Mouse (Mus musculus) liver, embryonic 11.5 days (tissue): ENCODE measurements around the gene Esam. TPM values are rescaled to one million over a fixed set of nuclear protein-coding genes. Genes with fewer than 3 reads are reported as not detected.

Experiments
- ATAC-seq: fragments of 200-750 bp; cut with Nextera tagmentation; replicated peaks from 2 replicates; pipeline ENCODE4 v1.8.0; 2017; ENCODE audit warnings: moderate number of reproducible peaks, mild to moderate bottlenecking, moderate TSS enrichment, moderate library complexity; ENCODE audit not compliant: low FRiP score
- DNase-seq: peaks from one replicate; pipeline ENCODE4 v3.0.0-alpha.2; 2017; ENCODE audit warnings: low spot score
- H3K27ac ChIP-seq: fragments of 300-500 bp; sonication (generic); 2 replicates; pipeline ENCODE4 v1.5.1; 2014; ENCODE audit warnings: mild to moderate bottlenecking, low read depth, low read length, control low read depth
- H3K27me3 ChIP-seq: fragments of 300-500 bp; sonication (generic); replicated peaks from 2 replicates; pipeline ENCODE4 v1.6.1; 2014; ENCODE audit warnings: low read length, mixed read lengths; ENCODE audit not compliant: control insufficient read depth, insufficient read depth
- H3K36me3 ChIP-seq: fragments of 300-500 bp; sonication (generic); 2 replicates; pipeline ENCODE4 v1.6.1; 2014; ENCODE audit warnings: mild to moderate bottlenecking, low read length, moderate library complexity, mixed read lengths; ENCODE audit not compliant: control insufficient read depth, insufficient read depth
- H3K4me1 ChIP-seq: fragments of 300-500 bp; sonication (generic); replicated peaks from 2 replicates; pipeline ENCODE4 v1.6.1; 2014; ENCODE audit warnings: low read length, mixed read lengths; ENCODE audit not compliant: control insufficient read depth, insufficient read depth
- H3K4me2 ChIP-seq: fragments of 300-500 bp; sonication (generic); 2 replicates; pipeline ENCODE4 v1.6.1; 2014; ENCODE audit warnings: mild to moderate bottlenecking, control low read depth, moderate library complexity
- H3K4me3 ChIP-seq: fragments of 300-500 bp; sonication (generic); 2 replicates; pipeline ENCODE4 v1.5.1; 2014; ENCODE audit warnings: low read depth, low read length, control low read depth
- H3K9ac ChIP-seq: fragments of 300-500 bp; sonication (generic); 2 replicates; pipeline ENCODE4 v1.6.1; 2014; ENCODE audit warnings: low read depth, low read length, control low read depth
- H3K9me3 ChIP-seq: fragments of 300-500 bp; sonication (generic); 2 replicates; pipeline ENCODE4 v1.6.1; 2016; ENCODE audit warnings: low read length, inconsistent platforms, mixed read lengths; ENCODE audit not compliant: control insufficient read depth
- WGBS: fragments of 180-500 bp; shearing (Covaris S2); extraction: QIAGEN DNeasy Blood & Tissue Kit; methylation state at CpG from one replicate; pipeline ENCODE4 v1.1.7; 2014; 5-methylcytosine and 5-hydroxymethylcytosine counted together
- polyA plus RNA-seq: library from polyadenylated mRNA; unstranded; fragments of >200 nt; fragmentation: Nextera tagmentation; extraction: Ambion mirVana; gene quantifications from 2 replicates; pipeline ENCODE4 v1.2.1, GENCODE M21; 2014

The Esam gene
- polyA plus RNA-seq, 1 experiment from 2014 or later = 34.9 TPM

GRCm38 (mm10) chr9:37526443-37527395 lies 1.2 kb upstream of the Esam start:
- no peak for ATAC-seq
- Histone ChIP-seq H3K4me1 (peaks cover 27% of the 10 kb centered on the region), H3K4me2 (peak overlapping the region; percentile 78), H3K27me3 (peaks cover 56% of the 10 kb centered on the region), H3K9me3 (no peaks in the 10 kb centered on the region), H3K9ac (no peak overlapping the region), H3K36me3 (peaks cover 5% of the 10 kb centered on the region; the same call in 1 of the 2 replicates), H3K27ac (no peak overlapping the region), H3K4me3 (peak overlapping the region; percentile 35)
- 24% methylated on average over 21 of the region's 21 CpGs for WGBS
- DNase-seq = no peak

- Histone ChIP-seq H3K9ac (0 out of 2 replicates have a peak overlapping the region, but pooled peaks have one; percentile 9), H3K4me1 (peaks cover 27% of the 10 kb centered on the region)
- no peak for ATAC-seq
Observed at GRCm38 (mm10) chr9:37528225-37528970, 520 bp downstream of the Esam start.

GRCm38 (mm10) chr9:37530031-37530887 lies 2.4 kb downstream of the Esam start:
- 2% methylated on average over 32 of the region's 32 CpGs for WGBS
- ATAC-seq = peak; percentile 51
- H3K4me3 ChIP-seq = peak overlapping the region; percentile 44
- peak overlapping the region; percentile 44 for H3K9ac ChIP-seq
- H3K27me3 ChIP-seq = peaks cover 59% of the 10 kb centered on the region
- peak overlapping the region; percentile 64 for H3K27ac ChIP-seq
- H3K9me3 ChIP-seq = no peaks in the 10 kb centered on the region
- peak; percentile 60 for DNase-seq
- no peaks in the 10 kb centered on the region for H3K36me3 ChIP-seq
- H3K4me2 ChIP-seq = peak overlapping the region; percentile 78
- peaks cover 27% of the 10 kb centered on the region for H3K4me1 ChIP-seq

More at GRCm38 (mm10) chr9:37528225-37528970, 520 bp downstream of the Esam start:
- WGBS = 24% methylated on average over 9 of the region's 9 CpGs
- Histone ChIP-seq H3K27ac (no peak overlapping the region), H3K36me3 (no peaks in the 10 kb centered on the region), H3K4me2 (peak overlapping the region; percentile 78), H3K9me3 (no peaks in the 10 kb centered on the region), H3K27me3 (peaks cover 59% of the 10 kb centered on the region), H3K4me3 (peak overlapping the region; percentile 44)
- DNase-seq = no peak

- peak overlapping the region; percentile 44 for H3K4me3 ChIP-seq
- peaks cover 27% of the 10 kb centered on the region for H3K4me1 ChIP-seq
- no peaks in the 10 kb centered on the region for H3K36me3 ChIP-seq
- ATAC-seq (peak; percentile 62), DNase-seq (peak; percentile 63)
- no peaks in the 10 kb centered on the region for H3K9me3 ChIP-seq
- peak overlapping the region; percentile 78 for H3K4me2 ChIP-seq
- WGBS = 7% methylated on average over 31 of the region's 31 CpGs
- peaks cover 58% of the 10 kb centered on the region for H3K27me3 ChIP-seq
- peak overlapping the region; percentile 44; the same call in 1 of the 2 replicates for H3K9ac ChIP-seq
- peak overlapping the region; percentile 43 for H3K27ac ChIP-seq
Observed at GRCm38 (mm10) chr9:37530888-37531705, 3.2 kb downstream of the Esam start.

GRCm38 (mm10) chr9:37536851-37537250 lies 9.0 kb downstream of the Esam start:
- Histone ChIP-seq H3K36me3 (no peaks in the 10 kb centered on the region), H3K27me3 (peaks cover 2% of the 10 kb centered on the region), H3K4me2 (no peak overlapping the region), H3K9ac (no peak overlapping the region), H3K4me1 (peaks cover 2% of the 10 kb centered on the region; the same call in 1 of the 2 replicates), H3K9me3 (no peaks in the 10 kb centered on the region), H3K4me3 (no peak overlapping the region), H3K27ac (no peak overlapping the region)
- ATAC-seq (no peak), DNase-seq (no peak)
- WGBS = 72% methylated on average over 4 of the region's 4 CpGs

GRCm38 (mm10) chr9:37537658-37538250 lies 9.9 kb downstream of the Esam start:
- DNase-seq (peak; percentile 31), ATAC-seq (no peak)
- Histone ChIP-seq H3K27ac (no peak overlapping the region), H3K4me1 (peaks cover 2% of the 10 kb centered on the region; the same call in 1 of the 2 replicates), H3K9ac (no peak overlapping the region), H3K4me3 (no peak overlapping the region), H3K9me3 (no peaks in the 10 kb centered on the region), H3K27me3 (no peaks in the 10 kb centered on the region), H3K4me2 (no peak overlapping the region), H3K36me3 (no peaks in the 10 kb centered on the region)
- 53% methylated on average over 5 of the region's 5 CpGs for WGBS

- H3K9ac ChIP-seq = no peak within 1 kb of the TSS
- H3K27me3 ChIP-seq = no peaks in the 10 kb centered on the region
- WGBS = 53% methylated on average over 23 of the region's 23 CpGs
- ATAC-seq (no peak), DNase-seq (peak; percentile 31)
- H3K36me3 ChIP-seq = no peaks in the 10 kb centered on the region
- H3K4me3 ChIP-seq = no peak within 1 kb of the TSS
- peaks cover 5% of the 10 kb centered on the region; the same call in 1 of the 2 replicates for H3K4me1 ChIP-seq
- H3K27ac ChIP-seq = no peak within 1 kb of the TSS
- H3K9me3 ChIP-seq = no peaks in the 10 kb centered on the region
- no peak within 1 kb of the TSS for H3K4me2 ChIP-seq
Observed at GRCm38 (mm10) chr9:37539170-37540025, 11.5 kb downstream of the Esam start, which contains the start of gene Vsig2. Gene Vsig2 (plus strand): TSS chr9:37539255.
